Mouse (Mus musculus) spleen, adult 12 weeks (tissue): ENCODE results near the gene Prickle2.

Experiments used
- DNase-seq: peaks from one replicate; pipeline ENCODE4 v3.0.0; 2022; ENCODE audit warnings: low spot score

The Prickle2 gene

DNA sequence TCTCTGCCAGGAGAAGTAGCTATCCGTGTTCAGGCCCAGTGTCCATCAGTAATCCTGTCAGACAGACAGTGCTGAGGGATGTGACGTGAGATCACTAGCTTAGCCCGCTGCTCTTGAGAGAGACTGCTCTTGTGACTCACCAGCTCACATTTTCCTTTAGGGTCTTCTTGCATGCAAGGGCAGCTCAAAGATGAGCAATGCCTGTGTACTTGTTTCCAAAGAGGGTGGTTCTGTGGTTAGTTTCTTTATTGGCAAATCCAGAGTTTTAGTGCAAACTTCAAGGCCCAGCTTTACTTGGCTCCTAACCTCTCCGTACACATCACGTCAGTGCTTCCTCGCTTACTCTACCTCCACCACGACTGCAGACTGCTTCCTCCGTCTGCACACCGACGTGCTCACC, 324.9 kb downstream of the Prickle2 start:
- DNase-seq = no peak

DNA sequence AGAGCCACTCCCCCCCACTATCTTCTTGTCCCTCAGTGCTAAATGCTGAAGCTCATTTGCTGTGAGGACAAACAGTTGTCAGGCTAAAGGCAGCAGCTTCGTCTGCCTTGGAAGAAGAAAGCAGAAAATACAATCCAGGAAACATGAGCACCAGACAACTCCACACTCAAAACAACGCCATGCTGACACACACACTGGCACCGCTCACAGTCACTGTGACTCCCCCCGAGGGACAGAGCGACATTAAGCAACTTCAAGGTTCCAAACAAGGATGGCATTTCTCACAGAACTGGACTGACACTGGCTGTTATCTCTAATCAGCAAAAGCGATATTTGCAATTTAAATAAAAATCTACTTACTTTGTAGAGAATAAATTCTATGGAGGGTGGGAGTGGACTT, 331.1 kb downstream of the Prickle2 start:
- no peak for DNase-seq

DNA sequence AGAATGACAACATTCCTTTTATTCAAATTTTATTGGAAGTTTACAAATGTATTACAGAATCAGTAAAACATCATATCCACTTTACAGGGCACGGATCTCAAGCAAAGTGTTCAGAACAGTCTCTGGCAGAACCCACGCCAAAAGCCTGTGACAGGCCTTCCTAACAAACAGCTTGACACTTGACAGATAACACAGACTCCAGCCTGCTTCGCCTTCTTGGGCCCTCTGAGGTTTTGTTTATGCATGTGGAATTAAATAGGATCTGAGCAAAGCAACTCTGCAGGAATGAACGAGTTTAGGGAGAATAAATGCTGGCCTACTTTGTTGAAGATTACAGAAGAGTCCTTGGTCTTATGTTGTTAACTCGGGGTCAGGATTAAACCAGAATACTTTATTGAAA, 335.1 kb downstream of the Prickle2 start:
- no peak for DNase-seq

DNA sequence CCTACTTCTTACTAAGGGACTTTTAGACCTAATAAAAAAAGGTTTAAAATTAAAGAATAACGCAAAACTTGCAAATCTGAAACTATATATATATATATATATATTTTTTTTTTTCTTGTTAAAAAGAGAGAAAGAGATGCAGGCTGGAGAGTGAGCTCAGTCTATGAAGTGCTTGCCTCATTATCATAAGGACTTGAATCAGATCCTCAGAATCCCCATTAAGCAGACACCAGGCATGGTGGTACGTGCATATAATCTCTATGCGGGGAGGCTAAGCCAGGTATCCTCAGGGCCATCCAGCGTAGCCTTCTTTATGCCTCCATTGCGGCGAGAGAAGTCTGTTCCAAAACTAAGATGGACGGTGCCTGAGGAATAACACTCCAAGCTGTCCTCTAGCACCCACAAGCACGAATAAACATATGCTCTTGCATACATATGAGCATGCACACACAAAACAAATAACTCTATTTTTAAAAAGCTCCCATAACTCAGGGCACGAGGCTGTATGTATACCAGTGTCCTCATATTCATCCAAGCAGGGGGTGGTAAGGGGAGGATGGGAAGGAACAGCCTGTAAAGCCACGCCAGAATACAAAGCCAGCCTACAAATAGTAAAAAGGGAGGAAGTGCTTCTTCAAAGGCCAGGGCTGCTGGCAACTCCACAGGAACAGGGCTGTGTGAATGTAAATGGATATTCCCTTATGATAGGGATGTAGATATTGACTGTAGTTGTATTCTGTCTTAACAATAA, 358.5 kb downstream of the Prickle2 start:
- DNase-seq = no peak

DNA sequence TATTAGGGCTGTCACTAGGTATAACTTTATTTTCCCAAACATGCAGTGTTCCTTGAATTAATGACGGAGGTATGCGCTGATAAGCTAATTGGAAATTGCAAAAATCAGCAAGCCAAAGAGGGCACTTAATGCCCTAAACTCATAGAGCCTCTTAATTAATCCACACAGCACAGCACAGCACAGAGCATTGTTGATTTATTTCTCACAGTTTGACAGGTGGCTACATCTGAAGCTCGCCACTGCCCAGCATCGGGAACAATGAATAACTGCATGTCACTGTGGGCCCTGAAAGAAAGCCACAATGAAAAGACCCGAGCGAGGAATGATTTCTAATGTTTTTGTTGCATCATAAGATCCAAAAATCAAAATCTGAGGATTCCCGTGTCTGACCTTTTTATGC, 359.2 kb downstream of the Prickle2 start:
- DNase-seq = no peak

DNA sequence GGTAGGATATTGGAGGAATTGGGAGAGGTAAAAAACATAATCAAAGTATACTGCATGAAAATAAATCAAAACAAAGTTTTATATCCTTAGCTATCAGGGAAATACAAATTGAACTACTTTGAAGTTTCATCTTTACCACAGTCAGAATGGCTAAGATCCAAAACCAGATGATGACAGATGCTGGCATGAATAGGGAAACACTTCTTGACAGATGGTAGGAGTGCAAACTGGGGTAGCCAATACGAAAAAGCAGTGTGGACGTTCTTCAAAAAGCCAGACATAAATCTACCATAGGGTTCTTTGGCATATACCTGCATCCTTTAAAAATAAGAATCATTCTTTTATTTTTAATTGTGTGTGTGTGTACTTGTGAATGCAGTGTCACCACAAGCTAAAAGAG, 360.8 kb downstream of the Prickle2 start:
- no peak for DNase-seq

DNA sequence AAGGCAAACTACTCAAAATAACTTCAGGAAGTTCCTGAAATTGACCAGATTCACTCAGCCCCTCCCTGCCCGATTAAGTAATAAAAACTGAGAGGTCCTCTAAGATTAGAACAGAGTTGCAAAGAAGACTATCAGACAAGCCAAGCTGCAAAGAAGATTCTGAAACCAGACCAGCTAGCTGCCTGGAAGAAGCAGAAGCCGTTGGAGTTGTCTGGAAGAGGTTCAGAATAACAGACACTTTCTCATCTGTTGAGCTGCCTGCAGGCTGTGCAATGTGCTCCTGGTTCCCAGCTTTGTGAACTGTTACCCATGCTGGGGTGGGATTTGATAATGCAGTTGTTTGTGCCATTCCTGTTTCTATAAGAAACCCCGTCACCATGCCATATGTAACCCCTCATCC, 361.4 kb downstream of the Prickle2 start:
- DNase-seq = no peak
